Mouse (Mus musculus) lung, postnatal 10 days (tissue): ENCODE measurements around the gene Kif1c.

Experiments used
- DNase-seq: peaks from one replicate; pipeline ENCODE4 v3.0.0; 2021

Kif1c gene

DNA sequence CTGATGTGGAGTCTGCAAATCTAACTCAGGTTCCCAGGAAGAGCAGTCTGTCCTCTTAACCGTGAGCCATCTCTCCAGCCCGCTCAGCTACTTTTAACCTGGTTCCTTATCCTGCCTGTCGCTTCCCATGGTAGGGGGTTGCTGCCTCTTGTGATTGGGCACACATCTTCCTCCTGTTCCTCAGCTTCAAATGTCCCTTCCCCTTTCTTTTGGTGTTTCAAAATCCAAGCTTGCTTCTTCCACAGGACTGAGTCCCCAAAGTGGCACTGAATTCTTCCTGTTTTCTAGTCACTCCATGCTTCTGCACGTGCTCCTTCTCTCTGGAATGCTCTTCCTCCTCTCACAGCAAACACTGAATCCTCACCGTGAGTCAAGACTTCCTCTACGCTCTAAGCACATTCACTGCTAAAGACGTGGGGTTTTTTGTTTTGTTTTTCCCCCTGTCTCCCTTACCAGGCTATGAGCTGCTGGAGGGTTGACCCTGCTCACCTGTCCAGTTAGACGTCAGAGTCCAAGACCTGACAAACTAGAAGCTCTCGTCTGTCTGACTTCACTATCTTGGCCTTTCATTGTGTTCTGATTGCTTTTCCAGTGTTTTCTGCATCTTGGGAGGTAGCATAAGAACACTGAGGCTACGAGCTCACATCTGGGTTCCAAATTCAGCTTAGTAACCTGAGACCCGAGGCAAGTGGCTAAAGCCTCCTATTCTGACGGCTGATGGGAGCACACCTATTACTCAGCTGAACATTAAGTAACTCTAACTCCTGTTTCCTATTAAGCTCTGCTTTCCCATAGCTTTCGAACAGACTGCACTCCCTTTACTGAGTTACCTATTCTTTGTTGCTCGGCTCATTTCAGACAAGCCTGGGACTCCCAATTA, 32.8 kb upstream of the Kif1c start:
- DNase-seq, result no peak

DNA sequence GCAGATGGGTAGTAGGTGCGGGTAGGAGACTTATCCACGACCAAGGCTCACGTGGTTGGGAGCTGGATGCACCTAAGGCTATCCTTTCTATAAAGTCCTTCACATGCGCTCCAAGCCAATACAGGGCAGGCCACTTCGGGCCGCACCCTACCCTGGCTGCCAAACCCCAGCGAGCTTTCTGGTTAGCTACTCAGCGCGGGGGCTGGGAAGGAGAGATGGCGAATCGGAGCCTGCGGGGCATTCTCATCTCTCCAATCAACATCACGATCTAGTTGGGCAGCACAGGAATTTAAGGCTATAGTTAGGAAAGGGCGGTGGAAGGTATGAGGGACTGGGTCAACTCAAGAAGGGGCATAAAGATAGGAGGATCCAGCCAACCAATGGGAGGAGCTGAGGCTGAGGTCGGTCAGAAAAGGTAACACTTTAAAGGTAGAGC, 32.0 kb upstream of the Kif1c start:
- peak; percentile 85 for DNase-seq

DNA sequence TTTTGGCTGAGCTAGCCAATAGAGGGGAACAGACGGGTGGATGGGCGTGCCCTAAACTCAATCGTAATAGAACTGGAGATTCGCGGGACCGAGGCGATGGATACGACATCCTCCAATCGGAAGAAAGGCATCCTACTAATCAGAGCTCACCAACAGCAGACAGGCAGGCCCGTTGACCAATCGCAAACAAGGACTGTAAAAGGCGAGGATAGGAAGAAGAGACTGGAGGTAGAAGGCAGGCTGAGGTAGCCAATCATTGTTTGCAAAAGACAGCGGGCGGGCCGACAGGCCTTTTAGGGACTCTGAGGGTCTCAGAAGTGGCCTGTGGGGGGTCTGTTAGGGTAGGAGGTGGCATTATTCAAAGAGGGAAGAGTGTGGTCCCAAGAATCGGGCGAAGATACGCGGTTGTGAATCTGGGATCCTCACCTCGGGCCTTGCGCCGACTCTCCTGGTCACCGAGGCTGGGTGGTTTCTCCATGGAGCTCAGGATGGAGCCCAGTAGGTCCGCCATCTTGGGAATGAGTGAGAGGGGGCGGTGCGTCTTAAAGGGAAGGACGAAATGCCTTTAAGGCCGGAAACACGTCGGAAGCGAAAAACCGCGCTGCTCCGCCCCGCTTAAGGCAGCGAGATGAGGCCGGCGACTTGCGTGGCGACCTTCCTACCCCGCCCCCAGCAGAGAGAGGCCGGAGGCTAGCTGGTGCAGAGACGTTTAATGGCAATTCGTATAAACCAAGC, 31.4 kb upstream of the Kif1c start, which contains the start of gene Spag7:
Spag7 (minus strand) TSS at position 646 of the 735 bp plus-strand sequence.
- peak; percentile 99 for DNase-seq

DNA sequence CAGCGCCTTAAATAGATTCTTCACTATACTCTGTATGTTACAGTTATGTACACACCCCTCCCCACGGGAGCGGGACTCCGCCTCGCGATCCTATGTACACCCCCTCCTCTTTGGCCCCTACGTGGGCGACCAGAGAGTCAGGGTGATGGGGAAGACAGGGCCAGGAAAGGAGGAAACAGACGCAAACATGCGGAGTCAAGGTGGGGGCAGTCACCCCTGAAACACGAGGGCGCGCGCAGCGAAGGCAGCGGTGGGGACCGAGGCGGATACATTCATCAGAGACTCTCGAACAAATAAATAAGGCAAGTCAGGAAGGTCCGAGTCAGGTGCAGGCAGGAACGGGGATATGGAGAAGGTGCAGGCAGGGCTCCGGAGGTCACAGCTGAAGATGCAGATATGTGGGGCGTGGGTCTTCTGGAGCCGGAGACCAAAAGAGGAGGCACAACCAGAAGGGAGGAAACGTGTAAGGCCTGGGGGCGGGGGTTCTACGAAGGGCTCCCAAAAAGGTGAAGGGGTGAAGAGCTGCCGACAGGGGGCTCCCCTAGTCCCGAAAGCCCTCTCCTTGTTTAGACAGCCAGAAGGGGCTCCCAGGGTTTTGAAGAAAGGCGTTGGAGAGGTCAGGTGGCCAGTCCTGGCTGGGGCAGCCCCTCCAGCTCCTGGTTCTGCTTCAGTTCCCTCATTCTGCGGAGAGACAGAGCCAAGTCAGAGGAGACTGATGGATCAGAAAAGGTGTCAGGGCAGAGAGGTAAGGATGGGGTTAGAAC, 30.6 kb upstream of the Kif1c start:
- peak; percentile 89 for DNase-seq

- DNase-seq, result no peak
Measured at GRCm38 (mm10) chr11:70670483-70670882, 29.9 kb upstream of the Kif1c start.

DNA sequence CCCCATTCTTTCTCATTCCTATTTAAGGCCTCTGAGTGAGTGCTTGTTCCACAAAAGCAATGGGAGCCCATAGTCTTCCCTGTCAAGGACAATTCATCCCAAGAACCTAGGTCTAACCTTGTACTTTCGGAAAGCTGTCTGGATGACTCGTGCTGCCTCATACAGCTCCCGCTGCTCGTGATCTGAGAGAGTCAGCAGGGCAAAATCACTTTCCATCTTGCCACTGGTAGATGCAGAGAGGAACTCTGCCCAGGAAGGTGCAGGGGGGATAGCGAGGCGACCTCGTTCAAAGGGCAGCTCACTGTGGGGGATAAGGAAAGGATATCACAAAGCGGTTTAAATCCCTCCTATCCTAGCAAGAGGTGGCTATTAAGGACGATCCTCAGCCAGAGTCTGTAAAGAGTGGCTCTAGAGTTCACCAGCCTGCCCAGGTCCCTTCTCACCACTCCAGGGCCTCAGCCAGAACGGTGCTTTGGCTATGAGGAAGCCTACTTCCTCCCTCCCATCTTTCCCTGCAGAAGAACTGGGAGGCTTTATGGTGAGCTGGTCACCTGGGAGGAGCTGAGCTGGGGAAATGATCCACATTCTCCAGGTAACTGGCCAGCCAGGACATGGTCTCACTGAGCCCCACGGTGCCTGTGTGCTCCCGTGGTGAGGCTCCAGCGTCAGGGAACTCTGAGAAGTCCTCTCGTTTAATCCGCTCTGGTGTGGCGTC, 28.9 kb upstream of the Kif1c start:
- no peak for DNase-seq

GRCm38 (mm10) chr11:70674014-70674413, 26.3 kb upstream of the Kif1c start:
- DNase-seq, result no peak

- DNase-seq, result no peak
Measured at GRCm38 (mm10) chr11:70674501-70674900, 25.8 kb upstream of the Kif1c start.

- no peak for DNase-seq
Measured at GRCm38 (mm10) chr11:70678092-70678491, 22.3 kb upstream of the Kif1c start.

- DNase-seq, result no peak
Measured at GRCm38 (mm10) chr11:70678576-70678975, 21.8 kb upstream of the Kif1c start.

- no peak for DNase-seq
Measured at GRCm38 (mm10) chr11:70679361-70679760, 21.0 kb upstream of the Kif1c start.

GRCm38 (mm10) chr11:70679894-70680293, 20.5 kb upstream of the Kif1c start:
- no peak for DNase-seq

- DNase-seq, result no peak
Measured at GRCm38 (mm10) chr11:70681170-70681569, 19.2 kb upstream of the Kif1c start.

- peak; percentile 84 for DNase-seq
Measured at GRCm38 (mm10) chr11:70681897-70682581, 18.3 kb upstream of the Kif1c start.

DNA sequence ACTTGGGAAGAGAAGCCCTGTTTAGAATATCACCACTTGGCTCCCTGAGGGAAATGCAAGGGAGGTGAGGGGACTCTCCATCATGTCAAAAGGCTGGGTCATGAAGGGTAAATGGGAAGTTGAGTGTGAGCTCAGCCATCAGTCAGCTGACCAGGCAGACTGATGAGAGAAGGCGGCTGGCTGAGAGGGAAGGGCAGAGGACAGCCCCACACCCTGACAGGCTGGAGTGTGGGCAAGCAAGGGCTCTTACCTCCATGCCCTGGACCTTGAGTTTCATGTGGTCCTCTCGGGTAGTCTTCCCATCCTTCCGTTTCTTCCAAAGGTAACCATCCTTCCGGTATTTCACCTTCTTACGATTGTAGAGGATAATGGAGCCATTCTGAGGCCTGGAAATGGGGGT, 16.7 kb upstream of the Kif1c start:
- DNase-seq, result no peak

- DNase-seq, result peak; percentile 40
Measured at GRCm38 (mm10) chr11:70686901-70687566, 13.3 kb upstream of the Kif1c start.

DNA sequence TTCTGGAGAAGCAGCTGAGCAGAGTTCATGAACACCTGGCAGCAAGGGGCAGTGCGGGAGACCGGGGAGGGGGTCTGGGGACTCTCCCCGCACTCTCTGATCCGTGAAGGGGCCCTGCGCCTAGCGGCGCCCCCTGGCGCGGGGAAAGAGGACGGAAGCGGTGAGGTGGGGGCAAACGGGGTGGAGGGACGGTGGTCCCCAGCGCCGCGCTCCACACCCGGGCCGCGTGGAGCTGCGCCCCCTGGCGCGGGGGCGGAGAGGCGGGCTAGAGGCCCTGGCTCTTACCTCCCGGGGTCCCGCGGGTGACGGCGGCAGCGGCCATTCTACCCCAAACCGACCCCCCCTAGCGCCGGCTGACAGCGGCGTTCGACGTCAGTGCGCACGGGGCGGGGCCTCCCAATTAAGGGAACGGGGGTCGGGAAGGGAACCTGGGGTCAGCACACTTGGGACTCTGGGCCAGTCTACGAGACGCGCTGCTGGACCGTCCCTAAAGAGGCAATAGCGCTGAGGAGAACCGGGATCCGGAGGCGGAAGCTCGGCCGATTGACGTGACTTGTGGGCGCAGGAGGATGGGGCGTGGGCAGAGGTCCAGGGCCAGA, 12.6 kb upstream of the Kif1c start, which contains the start of gene Camta2:
Camta2 (minus strand) TSS at position 505 of the 599 bp plus-strand sequence.
- DNase-seq, result peak; percentile 95

- DNase-seq, result no peak
Measured at GRCm38 (mm10) chr11:70688372-70688771, 12.0 kb upstream of the Kif1c start.

GRCm38 (mm10) chr11:70689578-70689977, 10.8 kb upstream of the Kif1c start:
- no peak for DNase-seq

DNA sequence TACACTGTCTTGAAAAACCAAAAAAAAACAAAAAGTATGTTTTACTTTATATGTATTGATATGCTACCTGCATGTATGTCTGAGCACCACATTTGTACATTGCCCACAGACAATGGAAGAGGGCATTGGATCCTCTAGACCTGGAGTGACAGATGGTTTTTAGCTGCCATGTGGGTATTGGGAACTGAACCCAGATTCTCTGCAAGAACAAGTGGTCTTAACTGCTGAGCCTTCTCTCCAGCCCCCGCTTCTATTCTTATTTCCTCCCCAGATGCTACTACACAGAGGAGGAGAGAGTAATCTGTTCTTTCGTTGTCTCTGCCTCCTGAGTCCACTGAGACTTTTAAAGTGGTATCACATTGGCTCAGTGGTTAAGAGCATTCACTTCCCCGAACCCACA, 6.8 kb upstream of the Kif1c start:
- DNase-seq, result no peak

GRCm38 (mm10) chr11:70697376-70697775, 3.0 kb upstream of the Kif1c start:
- no peak for DNase-seq
